Mouse (Mus musculus): ENCODE results near the gene Tmem254c. TPM values are rescaled to one million over a fixed set of nuclear protein-coding genes. Genes with fewer than 3 reads are reported as not detected.

Gene Tmem254c
- polyA plus RNA-seq, 1 experiment, result 6.7 TPM

Other genes starting within 250 kb of the Tmem254c start
- 106 and 109 TPM in 2 replicates for gene Anxa11, start 225.2 kb downstream of the Tmem254c start, polyA plus RNA-seq (2011; ENCODE audit: insufficient read depth, insufficient read length, low read depth, missing spikeins)
- gene Plac9a, start 164.3 kb downstream of the Tmem254c start, polyA plus RNA-seq (2011; ENCODE audit: insufficient read depth, insufficient read length, low read depth, missing spikeins), result 13.9 and 17.1 TPM in 2 replicates
- gene Tmem254a, start 139.7 kb downstream of the Tmem254c start, polyA plus RNA-seq (2011; ENCODE audit: insufficient read depth, insufficient read length, low read depth, missing spikeins), result 9.0 and 12.3 TPM in 2 replicates
- 3.1 TPM in 1 of 2 replicates, not detected in the other for gene Cphx1, start 129.1 kb downstream of the Tmem254c start, polyA plus RNA-seq (2011; ENCODE audit: insufficient read depth, insufficient read length, low read depth, missing spikeins)
- 11.3 and 14.7 TPM in 2 replicates for gene Duxbl1, start 88.8 kb downstream of the Tmem254c start, polyA plus RNA-seq (2011; ENCODE audit: insufficient read depth, insufficient read length, low read depth, missing spikeins)
- gene Gm9780, start 24.6 kb downstream of the Tmem254c start, polyA plus RNA-seq (2011; ENCODE audit: insufficient read depth, insufficient read length, low read depth, missing spikeins), result 4.1 and 8.3 TPM in 2 replicates
- not detected in 2 replicates for gene Cphx2, start 14.2 kb upstream of the Tmem254c start, polyA plus RNA-seq (2011; ENCODE audit: insufficient read depth, insufficient read length, low read depth, missing spikeins)
- 3.9 and 4.3 TPM in 2 replicates for gene Cphx3, start 14.9 kb upstream of the Tmem254c start, polyA plus RNA-seq (2011; ENCODE audit: insufficient read depth, insufficient read length, low read depth, missing spikeins)
- 11.2 and 35.4 TPM in 2 replicates for gene Duxbl2, start 51.0 kb upstream of the Tmem254c start, polyA plus RNA-seq (2011; ENCODE audit: insufficient read depth, insufficient read length, low read depth, missing spikeins)
- 31.5 and 34.2 TPM in 2 replicates for gene Plac9b, start 115.1 kb upstream of the Tmem254c start, polyA plus RNA-seq (2011; ENCODE audit: insufficient read depth, insufficient read length, low read depth, missing spikeins)
- gene Tmem254b, start 139.7 kb upstream of the Tmem254c start, polyA plus RNA-seq (2011; ENCODE audit: insufficient read depth, insufficient read length, low read depth, missing spikeins), result 158 TPM in 2 replicates
- gene Duxbl3, start 190.6 kb upstream of the Tmem254c start, polyA plus RNA-seq (2011; ENCODE audit: insufficient read depth, insufficient read length, low read depth, missing spikeins), result 8.8 and 30.9 TPM in 2 replicates

All from ES-Bruce4 (cell line).